Mouse (Mus musculus): ENCODE data around the gene Pygo1. TPM values are rescaled to one million over a fixed set of nuclear protein-coding genes. Genes with fewer than 3 reads are reported as not detected.

The Pygo1 gene
- polyA plus RNA-seq, 1 experiment = not detected

DNA sequence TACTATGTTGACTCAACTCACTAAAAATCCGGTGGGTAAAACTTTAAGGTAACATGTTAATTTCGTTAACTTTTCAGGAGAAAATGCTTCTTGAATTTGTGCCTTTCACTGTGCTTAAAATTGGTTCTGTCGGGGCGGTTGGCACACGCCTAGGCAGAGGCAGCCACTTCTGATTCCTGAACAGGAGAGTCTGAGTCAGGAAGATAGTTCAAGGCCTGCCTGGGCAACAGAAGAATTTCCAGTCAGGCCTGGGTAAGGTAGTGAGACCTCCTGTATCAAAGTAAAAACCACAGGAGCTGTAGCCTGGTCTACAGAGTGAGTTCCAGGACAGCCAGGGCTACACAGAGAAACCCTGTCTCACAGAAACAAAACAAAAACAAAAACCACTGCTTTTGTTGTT is 67.1 kb downstream of the Pygo1 start:
- H3K27ac ChIP-seq (ENCODE audit: insufficient read depth, low read depth, low read length) = no peak overlapping the region
- no peak for TF ChIP-seq CTCF (IDR thresholded peaks at IDR 0.05; ENCODE audit: insufficient read depth, low read depth, low read length)
- TF ChIP-seq POLR2A (IDR thresholded peaks at IDR 0.05; ENCODE audit: insufficient read depth, low read depth, low read length) = no peak
- WGBS = 87% methylated on average over 5 of the region's 5 CpGs
- H3K4me1 ChIP-seq (ENCODE audit: control insufficient read depth, insufficient read depth, low read length) = no peaks in the 10 kb centered on the region
- no peak overlapping the region for H3K4me3 ChIP-seq (ENCODE audit: insufficient read depth, low read depth, low read length)

GRCm38 (mm10) chr9:72996167-72996566 is 70.7 kb downstream of the Pygo1 start:
- Histone ChIP-seq H3K27ac (ENCODE audit: insufficient read depth, low read depth, low read length) (no peak overlapping the region), H3K4me1 (ENCODE audit: control insufficient read depth, insufficient read depth, low read length) (no peaks in the 10 kb centered on the region), H3K4me3 (ENCODE audit: insufficient read depth, low read depth, low read length) (no peak overlapping the region)
- TF ChIP-seq CTCF (IDR thresholded peaks at IDR 0.05; ENCODE audit: insufficient read depth, low read depth, low read length) (no peak), POLR2A (IDR thresholded peaks at IDR 0.05; ENCODE audit: insufficient read depth, low read depth, low read length) (no peak)

- Histone ChIP-seq H3K27ac (ENCODE audit: insufficient read depth, low read depth, low read length) (no peak overlapping the region), H3K4me3 (ENCODE audit: insufficient read depth, low read depth, low read length) (no peak overlapping the region), H3K4me1 (ENCODE audit: control insufficient read depth, insufficient read depth, low read length) (no peaks in the 10 kb centered on the region)
- WGBS = 62% methylated on average over 7 of the region's 7 CpGs
- TF ChIP-seq CTCF (IDR thresholded peaks at IDR 0.05; ENCODE audit: insufficient read depth, low read depth, low read length) (no peak), POLR2A (IDR thresholded peaks at IDR 0.05; ENCODE audit: insufficient read depth, low read depth, low read length) (no peak)
Observed at GRCm38 (mm10) chr9:72996806-72997205, 71.4 kb downstream of the Pygo1 start.

GRCm38 (mm10) chr9:73000487-73000886 is 75.0 kb downstream of the Pygo1 start:
- Histone ChIP-seq H3K4me3 (ENCODE audit: insufficient read depth, low read depth, low read length) (no peak overlapping the region), H3K4me1 (ENCODE audit: control insufficient read depth, insufficient read depth, low read length) (no peaks in the 10 kb centered on the region), H3K27ac (ENCODE audit: insufficient read depth, low read depth, low read length) (no peak overlapping the region)
- no peak for TF ChIP-seq CTCF (IDR thresholded peaks at IDR 0.05; ENCODE audit: insufficient read depth, low read depth, low read length)
- no peak for TF ChIP-seq POLR2A (IDR thresholded peaks at IDR 0.05; ENCODE audit: insufficient read depth, low read depth, low read length)
- whole genome bisulfite sequencing = 67% methylated on average over 2 of the region's 2 CpGs

- WGBS = 91% methylated on average over 13 of the region's 13 CpGs
- TF ChIP-seq CTCF (IDR thresholded peaks at IDR 0.05; ENCODE audit: insufficient read depth, low read depth, low read length) = no peak
- Histone ChIP-seq H3K27ac (ENCODE audit: insufficient read depth, low read depth, low read length) (no peak overlapping the region), H3K4me3 (ENCODE audit: insufficient read depth, low read depth, low read length) (no peak overlapping the region), H3K4me1 (ENCODE audit: control insufficient read depth, insufficient read depth, low read length) (no peaks in the 10 kb centered on the region)
Observed at GRCm38 (mm10) chr9:73001314-73002011, 76.0 kb downstream of the Pygo1 start.

Other genes starting within 250 kb of the Pygo1 start
- gene Prtg, start 118.8 kb upstream of the Pygo1 start, polyA plus RNA-seq (2012; ENCODE audit: insufficient read depth, insufficient read length, low replicate concordance, missing spikeins) = not detected in 2 replicates
- not detected in 2 replicates for gene Dyx1c1, start 33.1 kb downstream of the Pygo1 start, polyA plus RNA-seq (2012; ENCODE audit: insufficient read depth, insufficient read length, low replicate concordance, missing spikeins)
- gene Gm44503, start 33.2 kb downstream of the Pygo1 start, polyA plus RNA-seq (2012; ENCODE audit: insufficient read depth, insufficient read length, low replicate concordance, missing spikeins) = not detected in 2 replicates
- not detected in 2 replicates for gene Ccpg1os, start 59.7 kb downstream of the Pygo1 start, polyA plus RNA-seq (2012; ENCODE audit: insufficient read depth, insufficient read length, low replicate concordance, missing spikeins)
- not detected in 2 replicates for gene Ccpg1, start 59.8 kb downstream of the Pygo1 start, polyA plus RNA-seq (2012; ENCODE audit: insufficient read depth, insufficient read length, low replicate concordance, missing spikeins)
- not detected in 2 replicates for gene Pigb, start 114.7 kb downstream of the Pygo1 start, polyA plus RNA-seq (2012; ENCODE audit: insufficient read depth, insufficient read length, low replicate concordance, missing spikeins)
- gene Rab27a, start 119.2 kb downstream of the Pygo1 start, polyA plus RNA-seq (2012; ENCODE audit: insufficient read depth, insufficient read length, low replicate concordance, missing spikeins) = not detected in 2 replicates
- gene Khdc3, start 176.2 kb downstream of the Pygo1 start, polyA plus RNA-seq (2012; ENCODE audit: insufficient read depth, insufficient read length, low replicate concordance, missing spikeins) = not detected in 2 replicates
- gene Gm20509, start 176.8 kb downstream of the Pygo1 start, polyA plus RNA-seq (2012; ENCODE audit: insufficient read depth, insufficient read length, low replicate concordance, missing spikeins) = not detected in 2 replicates
- gene Rsl24d1, start 187.8 kb downstream of the Pygo1 start, polyA plus RNA-seq (2012; ENCODE audit: insufficient read depth, insufficient read length, low replicate concordance, missing spikeins) = not detected in 2 replicates